Mouse (Mus musculus) heart, adult 11 months (tissue): ENCODE data around the gene Wdr90.
A peak's percentile ranks its signal among the peaks of the same experiment; 100 is the strongest.
"Not testable (repeated sequence)": the region's sequence is repeated elsewhere in the genome, so short reads cannot be mapped to it uniquely, and the experiment has no call there.

Source experiments
- DNase-seq: peaks from one replicate; pipeline ENCODE4 v3.0.0; 2022

The Wdr90 gene

DNA sequence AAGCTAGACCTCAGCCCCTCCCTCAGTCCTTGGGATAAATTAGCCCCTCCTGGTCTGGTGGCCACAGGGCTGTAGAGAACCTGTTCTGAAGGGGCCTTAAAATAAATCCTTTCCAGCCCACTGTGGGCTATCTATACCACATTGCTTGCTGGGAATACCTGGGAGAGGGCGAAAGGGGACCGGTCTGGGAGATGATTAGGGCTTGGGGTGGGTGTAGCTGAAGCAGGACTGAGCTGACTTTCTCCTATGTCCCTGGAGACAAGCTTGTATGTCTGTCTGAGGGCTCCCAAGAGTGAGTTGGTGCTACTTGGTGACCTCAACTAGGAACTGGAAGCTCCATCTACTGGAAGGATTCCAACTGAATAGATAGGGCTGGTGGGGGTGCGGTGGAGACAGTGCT is 15.7 kb upstream of the Wdr90 start:
- DNase-seq, result peak; percentile 91

DNA sequence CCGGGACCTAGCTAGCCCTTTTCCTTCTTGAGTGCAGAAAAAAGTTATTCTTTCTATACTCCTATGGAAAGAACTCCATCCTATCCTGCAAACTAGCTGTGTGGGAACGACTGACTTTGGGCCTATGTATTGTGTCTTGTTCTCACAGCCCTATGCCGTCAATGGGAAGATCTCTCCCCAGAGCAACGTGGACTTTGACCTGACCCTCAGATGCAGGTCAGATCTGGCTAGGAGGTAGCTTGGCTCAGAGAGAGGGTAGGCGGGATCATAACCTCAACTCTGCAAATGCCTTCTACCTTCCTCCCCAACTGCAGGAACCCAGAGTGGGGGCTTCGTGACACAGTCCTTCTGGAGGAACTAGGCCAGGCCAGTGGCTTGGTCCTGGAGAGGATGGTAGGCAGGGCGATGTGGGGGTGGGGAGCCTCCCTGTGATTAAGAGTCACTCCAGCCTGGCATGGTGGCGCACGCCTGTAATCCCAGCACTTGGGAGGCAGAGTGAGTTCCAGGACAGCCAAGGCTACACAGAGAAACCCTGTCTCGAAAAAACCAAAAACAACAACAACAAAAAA is 15.1 kb upstream of the Wdr90 start:
- peak; percentile 94 for DNase-seq

GRCm38 (mm10) chr17:25875171-25876136 is 14.2 kb upstream of the Wdr90 start:
- peak; percentile 99 for DNase-seq

- DNase-seq, result peak; percentile 98
Measured at GRCm38 (mm10) chr17:25874721-25875170, 13.4 kb upstream of the Wdr90 start, which contains the start of gene Mettl26. Mettl26 (plus strand) TSS chr17:25875074.

- no peak for DNase-seq
Measured at GRCm38 (mm10) chr17:25874148-25874720, 12.9 kb upstream of the Wdr90 start.

GRCm38 (mm10) chr17:25873405-25874147 is 12.3 kb upstream of the Wdr90 start:
- peak; percentile 92 for DNase-seq

GRCm38 (mm10) chr17:25872676-25873075 is 11.4 kb upstream of the Wdr90 start:
- no peak for DNase-seq

DNA sequence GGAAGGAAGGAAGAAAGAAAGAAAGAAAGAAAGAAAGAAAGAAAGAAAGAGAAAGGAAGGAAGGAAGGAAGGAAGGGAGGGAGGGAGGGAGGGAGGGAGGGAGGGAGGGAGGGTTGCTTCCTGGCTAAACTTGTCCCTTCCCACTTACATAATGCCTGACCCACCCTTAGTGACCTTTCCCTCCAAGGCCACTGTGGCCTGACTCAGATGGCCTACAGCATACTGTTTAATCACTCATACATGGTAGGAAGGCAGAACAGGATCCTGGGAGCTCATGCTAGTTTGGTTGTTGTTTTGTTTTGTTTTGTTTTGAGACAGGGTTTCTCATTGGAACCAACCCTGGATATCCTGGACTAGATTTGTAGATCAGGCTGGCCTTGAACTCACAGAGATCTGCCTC is 10.3 kb upstream of the Wdr90 start:
- not testable (repeated sequence) for DNase-seq

- peak; percentile 87 for DNase-seq
Measured at GRCm38 (mm10) chr17:25869954-25870353, 8.7 kb upstream of the Wdr90 start.

GRCm38 (mm10) chr17:25869498-25869897 is 8.2 kb upstream of the Wdr90 start:
- DNase-seq, result no peak

- peak; percentile 99 for DNase-seq
Measured at GRCm38 (mm10) chr17:25868601-25869191, 7.4 kb upstream of the Wdr90 start, which contains the start of gene Mcrip2. Mcrip2 (minus strand) TSS chr17:25868764.

- peak; percentile 98 for DNase-seq
Measured at GRCm38 (mm10) chr17:25867836-25868600, 6.7 kb upstream of the Wdr90 start.

- no peak for DNase-seq
Measured at GRCm38 (mm10) chr17:25867509-25867835, 6.2 kb upstream of the Wdr90 start.

GRCm38 (mm10) chr17:25866172-25866571 is 4.9 kb upstream of the Wdr90 start:
- peak; percentile 96 for DNase-seq

GRCm38 (mm10) chr17:25865288-25865687 is 4.0 kb upstream of the Wdr90 start:
- DNase-seq, result no peak

- DNase-seq, result no peak
Measured at GRCm38 (mm10) chr17:25864311-25864710, 3.0 kb upstream of the Wdr90 start.

DNA sequence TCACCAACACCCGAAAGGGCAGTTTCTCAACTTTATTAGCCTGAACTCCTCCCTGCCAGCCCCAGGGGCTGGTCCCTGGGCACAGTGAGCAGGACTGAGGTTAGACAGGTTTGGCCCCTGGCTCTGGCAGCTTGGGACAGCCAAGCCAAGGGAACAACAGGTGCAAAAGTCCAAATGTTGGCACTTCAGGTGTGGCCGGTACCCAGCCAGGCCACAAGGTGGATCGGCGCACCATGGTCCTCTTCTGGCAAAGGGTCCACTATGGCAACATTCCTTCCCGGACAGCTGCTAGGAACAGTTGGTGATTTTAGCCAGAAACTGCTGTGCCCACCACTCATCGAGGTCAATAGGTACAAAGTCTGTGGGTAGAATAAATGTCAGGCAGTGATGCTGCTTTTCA is 2.4 kb upstream of the Wdr90 start:
- no peak for DNase-seq

- DNase-seq, result no peak
Measured at GRCm38 (mm10) chr17:25861704-25862612, 657 bp upstream of the Wdr90 start.

DNA sequence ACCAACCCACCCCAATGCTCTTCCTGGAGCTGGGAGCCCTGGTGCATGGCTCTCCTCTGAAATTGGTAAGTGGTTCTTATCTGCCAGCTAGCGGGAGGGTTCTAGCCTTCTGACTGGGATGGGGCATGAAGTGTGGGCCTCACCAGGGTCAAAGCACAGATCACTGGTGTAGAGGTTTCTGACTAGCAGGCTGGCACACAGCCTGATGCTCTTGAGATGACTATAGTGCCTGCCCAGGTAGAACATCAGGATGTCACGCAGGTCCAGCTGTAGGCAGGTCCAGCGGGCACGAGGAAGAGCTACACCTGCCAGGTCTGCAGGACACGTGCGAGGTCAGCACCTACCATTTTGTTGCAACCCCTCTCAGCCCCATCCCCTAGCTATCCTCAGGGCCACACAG is 1.1 kb downstream of the Wdr90 start:
- no peak for DNase-seq

DNA sequence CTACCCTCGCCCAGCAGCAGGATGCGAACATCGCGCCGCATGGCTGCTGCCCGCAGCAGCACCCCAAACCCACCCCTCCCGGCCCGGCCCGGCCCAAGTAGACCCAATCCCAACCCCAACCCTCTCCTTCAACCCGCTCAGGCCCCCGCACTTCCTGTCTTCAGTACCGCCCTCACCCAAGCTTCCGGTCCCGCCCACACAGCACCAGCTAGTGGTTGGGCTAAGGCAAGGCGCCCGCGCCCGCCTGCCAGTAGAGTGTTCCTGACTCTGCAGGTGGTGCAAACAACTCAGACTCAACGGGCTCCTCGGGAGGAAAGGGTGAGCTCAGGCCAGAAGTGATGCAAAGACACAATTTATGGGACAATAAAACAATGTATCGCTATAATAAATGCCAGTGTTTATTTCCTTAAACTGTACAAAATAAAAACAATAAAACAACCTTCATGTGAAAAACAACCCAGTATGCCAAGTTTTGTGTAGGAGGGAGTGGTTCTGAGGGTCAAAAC is 16.9 kb downstream of the Wdr90 start, which contains the start of gene Rhot2:
Rhot2 (minus strand) TSS at position 456 of the 506 bp plus-strand sequence.
- peak; percentile 100 for DNase-seq
